Mouse (Mus musculus): ENCODE measurements around the gene Tmem51.
"Not testable (repeated sequence)": the region's sequence is repeated elsewhere in the genome, so short reads cannot be mapped to it uniquely, and the experiment has no call there.

Tmem51 gene

DNA sequence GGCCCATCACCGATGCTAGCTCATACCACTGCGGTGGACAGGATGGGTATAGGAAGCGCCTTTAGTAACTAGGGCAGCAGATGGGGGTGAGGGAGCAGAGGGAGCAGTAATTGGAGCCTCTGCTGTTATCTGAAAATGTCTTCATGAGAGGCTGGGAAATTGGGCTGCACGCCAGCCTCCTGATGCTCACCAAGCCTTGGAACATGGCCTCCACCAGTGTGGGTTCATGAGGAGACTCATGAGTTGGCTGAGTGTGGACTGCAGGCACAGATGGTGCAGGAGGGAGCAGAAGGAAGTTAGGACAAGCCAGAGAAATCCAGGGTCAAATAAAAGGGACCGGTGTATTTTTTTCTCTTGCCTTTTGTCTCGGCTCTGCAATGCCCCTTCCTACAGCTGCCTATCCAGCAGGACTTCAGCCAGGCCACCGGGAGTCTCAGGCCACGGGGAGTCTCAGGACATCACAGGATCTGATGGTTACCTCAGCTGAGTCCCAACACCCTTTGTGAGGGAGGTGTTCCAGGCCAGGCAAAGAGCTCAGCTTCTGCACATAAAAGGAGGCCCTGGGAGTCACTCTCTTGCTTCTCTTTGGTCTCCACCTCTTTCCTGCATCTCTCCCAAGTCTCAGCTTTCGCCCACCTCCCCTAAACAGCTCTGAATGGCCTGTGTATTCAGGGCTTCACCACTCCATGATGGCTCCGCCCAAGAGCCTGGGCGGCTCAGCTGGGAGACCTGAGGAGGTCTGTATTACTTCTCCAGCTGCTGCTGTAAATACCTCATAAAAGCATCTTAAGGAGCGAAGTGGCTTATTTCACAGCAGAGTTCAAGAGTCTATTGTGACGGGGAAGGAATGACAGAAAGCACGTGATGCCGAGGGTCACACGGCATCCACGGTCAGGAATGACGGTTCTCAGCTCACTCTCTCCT lies 23.4 kb downstream of the Tmem51 start:
- DNase-seq (ENCODE audit: low spot score in 2 of 2), result peak in 1 of 2 experiments; percentile 48

DNA sequence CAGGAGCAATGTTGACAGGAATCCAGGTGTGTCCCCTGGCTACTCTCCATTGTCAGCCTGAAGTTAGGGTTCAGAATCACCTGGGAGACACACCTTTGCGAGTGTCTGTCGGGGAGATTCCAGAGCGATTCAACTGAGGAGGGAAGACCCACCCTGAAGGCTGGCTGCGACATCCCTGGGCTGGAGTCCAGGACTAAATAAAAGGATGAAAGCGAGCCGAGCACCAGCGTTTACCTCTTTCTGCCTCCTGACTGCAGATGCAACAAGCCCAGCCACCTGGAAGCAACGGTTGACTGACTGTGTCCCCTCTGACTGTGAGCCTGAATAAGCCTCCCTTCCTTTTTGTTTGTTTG lies 24.3 kb downstream of the Tmem51 start:
- DNase-seq (ENCODE audit: low spot score in 2 of 2), result no peak

DNA sequence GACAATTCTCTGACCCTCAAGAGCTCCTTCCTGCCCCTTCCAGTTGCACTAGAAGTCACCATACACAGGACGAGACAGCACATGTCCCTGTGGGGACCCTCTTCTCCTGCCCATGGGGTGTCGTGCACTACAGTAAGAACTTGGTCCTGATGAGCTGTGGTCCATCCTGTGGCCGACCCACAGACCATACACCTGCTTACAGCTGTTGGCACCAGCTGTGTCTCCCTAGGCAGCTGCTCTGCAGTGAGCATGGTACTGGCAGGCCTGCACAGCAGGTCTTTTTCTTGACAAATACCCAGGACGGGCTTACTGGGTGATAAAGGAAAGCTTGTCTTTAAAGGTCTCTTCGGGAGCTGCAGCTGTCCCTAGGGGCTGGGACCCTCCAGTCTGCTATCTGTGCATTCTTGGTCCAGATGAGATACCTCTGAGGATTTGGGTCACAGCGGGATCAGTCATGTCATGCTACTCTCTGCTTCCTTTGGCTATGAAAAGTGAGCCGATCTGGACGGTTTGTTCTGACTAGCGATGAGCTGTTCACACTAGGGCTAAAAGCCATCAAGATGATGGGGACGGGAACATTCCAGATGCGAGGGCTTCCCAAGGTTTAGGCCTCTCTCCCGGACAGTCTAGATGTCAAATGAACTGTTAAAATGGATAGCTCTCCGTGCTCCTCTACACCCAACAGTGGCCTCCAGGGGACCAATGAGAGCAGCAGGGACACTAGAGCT lies 24.8 kb downstream of the Tmem51 start:
- DNase-seq (ENCODE audit: low spot score in 2 of 2), result no peak

DNA sequence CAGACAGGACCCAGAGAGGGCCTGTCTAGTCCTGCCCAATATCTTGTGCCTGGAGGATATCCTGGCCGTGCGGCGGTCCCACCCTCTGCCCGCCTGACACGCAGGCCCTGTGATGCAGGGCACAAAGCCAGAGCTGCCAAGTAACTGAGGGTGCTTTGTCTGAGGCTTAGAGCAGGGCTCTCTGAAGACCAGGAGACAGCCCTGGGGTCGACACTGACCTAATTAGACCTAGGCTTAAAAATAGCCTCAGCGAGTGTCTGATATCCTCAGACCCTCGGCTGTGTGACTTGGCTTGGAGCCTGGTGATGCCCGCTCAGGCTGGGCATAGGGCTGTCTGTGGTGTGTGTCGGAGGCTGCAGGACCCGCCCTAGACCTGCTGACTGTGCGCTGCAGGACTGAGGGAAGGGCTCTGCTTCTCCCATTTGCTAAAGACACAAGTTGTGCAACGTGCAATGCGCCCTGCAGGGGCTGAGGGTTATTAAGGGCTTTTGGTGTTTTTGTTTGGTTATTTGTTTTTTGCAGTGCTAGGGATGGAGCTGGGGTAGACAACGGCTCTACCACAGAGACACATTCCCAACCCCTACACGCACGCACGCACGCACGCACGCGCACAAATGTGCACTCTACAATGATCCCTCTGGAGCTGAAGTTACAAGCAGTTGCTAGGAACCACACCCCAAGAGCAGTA lies 26.4 kb downstream of the Tmem51 start:
- DNase-seq (ENCODE audit: low spot score in 2 of 2), result peak; percentile 58 to 69

DNA sequence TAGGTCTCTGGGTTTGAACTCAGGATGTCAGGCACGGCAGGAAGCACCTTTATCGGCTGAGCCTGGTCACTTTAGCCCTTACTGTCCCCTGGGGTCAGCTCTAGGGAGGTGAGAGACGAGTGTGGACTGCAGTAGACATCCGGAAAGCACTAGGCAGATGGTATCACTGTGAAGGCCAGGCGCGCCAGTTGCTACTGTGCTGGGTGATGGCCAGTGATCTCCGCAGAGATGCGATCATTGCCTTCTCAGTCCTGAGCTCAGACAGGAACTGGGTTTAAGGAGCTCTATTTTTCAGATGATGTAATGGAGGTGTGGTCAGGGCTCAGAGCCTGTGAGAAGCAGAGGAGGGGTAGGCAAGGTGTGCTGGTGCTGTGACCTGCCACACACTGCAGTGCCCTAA lies 28.5 kb downstream of the Tmem51 start:
- DNase-seq (ENCODE audit: low spot score in 2 of 2), result no peak

DNA sequence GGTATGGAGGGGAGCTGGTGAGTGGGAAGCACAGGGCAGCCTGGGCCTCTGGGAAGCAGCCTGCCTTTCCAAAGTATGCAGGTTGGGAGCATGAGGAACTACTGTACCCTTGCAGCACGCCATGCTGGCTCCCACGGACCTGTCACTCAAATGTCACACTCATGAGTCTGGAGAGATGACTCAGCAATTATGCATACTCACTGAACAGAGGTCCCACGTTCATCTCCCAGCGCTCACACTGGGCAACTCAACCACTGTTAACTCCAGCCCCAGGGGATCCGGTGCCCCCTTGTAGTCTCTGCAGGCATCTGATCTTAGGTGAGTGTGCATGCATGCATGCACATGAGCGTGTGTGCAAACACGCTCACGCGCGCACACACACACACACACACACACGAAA lies 29.5 kb downstream of the Tmem51 start:
- no peak for DNase-seq (ENCODE audit: low spot score in 2 of 2)

DNA sequence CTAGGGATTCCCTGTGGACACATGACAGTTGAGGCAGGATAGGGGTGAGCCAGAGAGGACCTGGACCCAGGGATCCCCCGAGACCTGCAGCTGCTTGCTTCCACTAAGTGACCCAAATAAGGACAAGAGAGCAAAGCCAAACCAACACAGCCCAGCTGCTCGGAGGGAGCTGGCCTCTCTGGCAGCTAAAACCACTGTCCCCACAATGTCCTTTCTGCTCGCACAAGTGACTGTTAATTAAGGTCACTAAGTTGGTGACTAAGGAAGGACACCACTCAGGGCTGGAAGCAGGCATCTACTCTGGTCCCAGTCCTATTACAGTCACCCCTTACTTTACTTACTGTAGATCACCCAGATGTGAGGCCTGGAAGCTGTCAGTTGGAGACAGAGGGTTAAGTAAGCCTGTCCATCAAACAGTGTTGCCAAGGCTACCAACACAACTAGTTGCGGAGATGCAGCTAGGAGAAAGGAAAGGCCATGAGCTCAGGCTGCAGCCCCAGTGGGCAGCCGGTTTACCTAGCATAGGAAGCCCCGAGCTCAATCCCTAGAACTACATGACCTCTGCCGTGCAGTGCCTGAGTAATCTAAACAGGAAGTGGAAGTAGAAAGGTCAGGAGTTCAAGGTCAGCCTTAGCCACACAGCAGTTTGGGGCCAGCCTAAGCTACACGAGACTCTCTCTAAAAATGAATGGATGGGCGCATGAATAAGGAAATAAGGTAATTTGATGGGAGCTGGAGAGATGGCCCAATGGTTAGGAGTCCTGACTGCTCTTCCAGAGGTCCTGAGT lies 30.2 kb downstream of the Tmem51 start:
- no peak for DNase-seq (ENCODE audit: low spot score in 2 of 2)

DNA sequence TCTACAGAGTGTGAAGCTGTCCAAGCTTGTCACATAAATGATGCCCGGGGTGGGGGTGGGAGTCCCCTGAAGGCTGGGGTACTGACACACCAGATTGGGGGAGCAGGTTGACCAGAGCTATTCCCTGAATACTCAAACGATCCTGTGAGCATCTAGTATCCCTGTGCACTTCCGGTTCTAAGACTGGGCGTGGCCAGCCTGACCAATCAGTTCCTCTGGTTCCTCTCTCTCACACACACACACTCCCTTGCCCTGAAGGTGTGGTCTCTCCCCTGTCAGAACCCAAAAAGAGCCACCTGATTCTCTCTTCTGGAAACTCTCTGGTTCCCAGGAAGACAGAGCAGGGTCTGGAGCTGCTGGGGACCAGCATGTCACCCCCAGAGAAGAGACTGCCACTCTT lies 30.8 kb downstream of the Tmem51 start:
- DNase-seq (ENCODE audit: low spot score in 2 of 2), result no peak

DNA sequence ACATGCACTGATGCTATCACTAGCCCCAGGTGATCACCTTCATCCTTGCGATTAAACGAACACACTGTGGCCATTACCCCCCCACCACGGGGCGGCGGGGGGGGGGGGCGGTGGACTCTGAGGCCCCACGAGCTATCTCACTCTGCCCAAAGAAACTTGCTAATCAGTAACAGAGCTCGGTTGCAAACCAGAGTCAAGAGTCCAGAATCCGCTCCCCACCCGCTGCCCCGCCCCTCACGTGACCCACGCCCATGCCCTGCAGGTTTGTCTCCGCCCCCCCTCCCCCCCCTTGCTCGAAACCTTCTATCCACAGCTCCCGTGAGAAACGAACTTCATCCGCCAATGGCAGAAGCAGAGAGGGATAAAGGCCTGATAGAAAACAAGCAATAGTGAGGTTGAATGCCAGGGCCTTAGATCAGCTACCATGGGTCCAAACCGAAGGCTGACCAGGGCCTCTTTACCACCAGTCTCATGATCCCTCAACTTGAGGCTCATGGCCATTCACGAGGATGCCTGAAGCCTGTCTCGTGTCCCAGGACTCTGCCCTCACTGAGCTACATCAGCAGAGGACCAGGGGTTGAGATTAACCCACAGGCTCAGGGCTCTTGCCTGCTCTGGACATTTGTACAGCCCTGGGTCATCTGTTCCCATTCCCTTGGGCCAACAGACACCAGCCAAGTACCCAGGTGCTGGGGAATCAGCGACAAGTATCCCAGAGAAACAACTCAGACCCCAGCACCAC lies 31.5 kb downstream of the Tmem51 start:
- no peak for DNase-seq (ENCODE audit: low spot score in 2 of 2)

DNA sequence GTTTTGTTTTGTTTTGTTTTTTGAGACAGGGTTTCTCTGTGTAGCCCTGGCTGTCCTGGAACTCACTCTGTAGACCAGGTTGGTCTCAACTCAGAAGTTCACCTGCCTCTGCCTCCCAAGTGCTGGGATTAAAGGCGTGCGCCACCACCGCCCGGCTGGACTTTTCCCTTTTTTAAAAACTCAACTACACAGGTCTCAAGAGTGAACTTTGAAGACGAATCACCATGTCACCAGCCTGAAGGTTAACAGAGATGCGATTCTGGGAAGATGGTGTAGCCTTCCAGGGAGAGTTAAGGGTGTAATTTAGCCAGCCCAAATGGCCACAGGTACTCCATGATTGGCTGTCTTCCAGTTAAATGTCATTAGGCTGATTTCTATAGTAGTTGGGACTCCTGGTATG lies 32.2 kb downstream of the Tmem51 start:
- DNase-seq (ENCODE audit: low spot score in 2 of 2), result not testable (repeated sequence)

DNA sequence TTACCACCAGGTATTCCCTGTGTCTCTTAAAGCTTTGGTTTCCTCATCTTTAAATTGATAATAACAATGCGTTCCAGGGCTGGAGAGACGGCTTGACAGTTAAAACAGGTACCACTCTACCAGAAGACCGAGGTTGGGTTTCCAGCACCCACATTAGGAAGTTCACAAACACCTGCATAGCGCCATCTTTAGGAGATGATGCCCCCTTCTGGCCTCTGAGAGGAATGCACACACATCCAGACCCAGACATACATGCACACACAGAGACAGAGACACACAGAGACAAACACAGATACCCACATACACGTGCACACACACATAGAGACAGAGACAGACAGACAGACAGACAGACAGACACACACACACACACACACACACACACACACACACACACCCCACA lies 34.1 kb downstream of the Tmem51 start:
- DNase-seq (ENCODE audit: low spot score in 2 of 2), result no peak

DNA sequence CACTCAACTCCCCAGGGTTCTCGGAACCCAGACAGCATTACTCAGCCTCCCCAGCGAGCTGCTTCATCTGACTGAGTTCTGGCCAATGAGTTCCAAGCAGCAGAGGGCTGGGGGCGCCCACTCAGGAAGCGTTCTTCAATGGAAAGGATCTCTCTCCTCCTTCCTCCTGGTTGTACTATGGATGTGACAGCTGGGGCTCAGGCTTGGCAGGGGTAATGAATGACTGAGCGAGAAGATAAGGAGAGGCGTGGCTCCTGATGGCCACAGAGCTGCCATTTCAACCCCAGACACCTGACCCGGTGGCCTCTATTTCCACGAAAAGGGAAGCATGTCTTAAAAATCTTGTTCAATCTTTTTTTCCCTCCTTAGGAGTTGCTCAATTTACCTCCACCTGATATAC lies 35.7 kb downstream of the Tmem51 start:
- DNase-seq (ENCODE audit: low spot score in 2 of 2), result no peak

DNA sequence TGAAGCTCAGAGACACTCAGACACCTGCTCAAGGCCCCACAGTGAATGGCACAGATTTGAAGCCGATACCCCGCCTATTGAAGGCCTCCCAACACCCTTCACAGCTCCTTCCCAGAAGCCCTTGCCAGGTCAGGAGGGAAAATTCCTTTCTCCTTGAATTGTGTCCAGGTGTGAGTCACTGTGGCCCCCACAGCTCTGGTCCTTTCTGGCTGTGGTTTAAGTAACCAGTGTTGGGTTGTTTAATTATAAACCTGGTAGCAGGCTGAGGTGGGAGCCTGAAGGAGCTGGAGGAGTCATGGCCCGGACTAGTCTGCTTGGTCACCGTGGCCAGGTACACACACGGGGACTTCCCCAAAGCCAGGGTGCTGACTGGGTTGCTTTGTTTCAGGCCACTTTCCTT lies 37.1 kb downstream of the Tmem51 start:
- no peak for DNase-seq (ENCODE audit: low spot score in 2 of 2)

DNA sequence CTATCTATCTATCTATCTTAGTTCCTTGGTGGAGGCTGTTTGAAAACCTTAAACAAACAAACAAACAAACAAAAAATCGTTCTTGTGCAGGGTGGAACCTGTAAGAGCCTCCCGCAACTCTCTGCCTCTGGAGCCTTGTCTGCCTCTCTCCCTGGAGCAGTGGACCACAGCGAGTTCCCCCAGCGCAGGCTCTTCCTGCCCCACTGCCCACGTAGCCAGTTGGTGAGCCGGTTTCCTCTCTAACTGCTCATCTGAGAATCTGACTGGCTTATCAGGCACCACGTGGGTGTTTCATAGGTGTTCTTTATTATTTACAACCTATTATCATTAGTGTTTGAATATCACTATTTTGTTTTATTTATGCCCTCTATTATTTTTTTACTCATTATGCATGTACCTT lies 37.6 kb downstream of the Tmem51 start:
- no peak for DNase-seq (ENCODE audit: low spot score in 2 of 2)

DNA sequence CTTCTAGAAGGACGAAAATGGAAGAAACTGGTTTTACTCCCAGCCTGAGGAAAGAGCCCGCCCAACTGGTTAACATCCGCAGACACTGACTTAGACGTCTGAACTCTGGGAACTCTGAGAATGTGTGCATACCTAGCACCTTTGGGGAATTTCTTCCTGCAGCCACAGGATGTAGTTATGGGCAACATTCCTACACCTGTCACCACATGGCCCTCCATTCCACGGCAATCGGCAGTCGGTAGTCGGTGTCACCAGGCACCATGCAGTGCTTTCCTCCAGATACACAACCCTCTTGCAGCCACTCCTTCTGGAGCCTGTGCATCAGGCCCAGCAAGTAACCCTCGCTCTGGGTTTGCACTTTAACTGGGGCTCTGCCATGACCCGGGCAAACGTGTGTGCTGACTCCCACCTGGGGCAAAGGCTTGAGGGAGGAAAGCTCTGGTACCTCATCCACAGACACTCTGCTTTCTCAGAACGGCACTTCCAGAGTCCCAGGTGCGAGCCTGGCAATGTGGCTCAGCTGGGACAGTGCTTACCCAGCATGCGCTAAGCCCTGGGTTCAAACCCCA lies 38.4 kb downstream of the Tmem51 start:
- no peak for DNase-seq (ENCODE audit: low spot score in 2 of 2)

DNA sequence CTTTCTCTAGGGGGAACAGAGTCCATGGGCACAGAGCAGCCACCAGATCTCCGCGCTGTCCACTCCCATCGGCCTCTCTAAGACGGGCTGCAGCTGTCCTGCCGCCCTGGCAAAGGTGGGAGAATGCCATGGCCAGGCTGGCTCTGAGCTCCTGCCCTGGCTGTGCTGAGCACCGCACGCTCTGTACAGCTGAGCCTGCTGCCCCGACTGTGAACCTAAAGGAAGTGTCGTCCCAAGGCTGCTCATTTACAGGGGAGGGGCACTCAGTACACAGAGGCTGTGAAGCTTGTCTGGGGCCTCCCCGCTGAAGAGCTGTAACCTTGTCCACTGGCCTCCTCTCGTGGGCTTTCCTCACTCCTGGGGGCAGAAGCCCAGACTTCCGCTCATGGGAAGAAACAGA lies 39.7 kb downstream of the Tmem51 start:
- no peak for DNase-seq (ENCODE audit: low spot score in 2 of 2)

DNA sequence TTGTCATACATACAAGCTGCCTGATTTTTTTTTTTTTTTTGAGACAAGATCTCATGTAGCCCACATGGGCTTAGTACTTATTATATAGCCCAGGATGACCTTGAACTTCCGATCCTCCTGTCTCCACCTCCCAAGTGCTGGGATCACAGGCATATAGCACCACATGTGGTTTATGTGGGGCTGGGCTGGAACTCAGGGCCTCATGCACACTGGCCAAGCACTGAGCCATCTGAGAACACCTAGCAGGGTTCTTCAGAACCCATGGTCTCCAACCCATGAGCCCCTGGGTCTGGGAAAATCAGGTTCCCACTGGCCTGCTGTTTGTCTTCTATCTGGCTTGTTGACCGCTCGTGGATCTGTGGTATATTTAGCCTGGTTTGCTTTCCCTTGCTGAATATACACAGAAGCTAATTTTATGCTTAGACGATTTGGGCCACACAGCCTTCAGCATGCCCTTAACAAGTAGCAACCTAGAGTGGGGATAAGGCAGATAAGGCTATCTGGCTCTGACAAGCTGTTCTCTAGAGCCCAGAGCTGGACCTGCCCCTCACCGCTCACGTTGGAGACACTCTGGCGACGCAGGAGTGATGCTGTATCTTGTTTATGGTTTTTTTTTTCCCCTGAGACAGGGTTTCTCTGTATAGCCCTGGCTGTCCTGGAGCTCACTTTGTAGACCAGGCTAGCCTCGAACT lies 44.3 kb downstream of the Tmem51 start:
- no peak for DNase-seq (ENCODE audit: low spot score in 2 of 2)

DNA sequence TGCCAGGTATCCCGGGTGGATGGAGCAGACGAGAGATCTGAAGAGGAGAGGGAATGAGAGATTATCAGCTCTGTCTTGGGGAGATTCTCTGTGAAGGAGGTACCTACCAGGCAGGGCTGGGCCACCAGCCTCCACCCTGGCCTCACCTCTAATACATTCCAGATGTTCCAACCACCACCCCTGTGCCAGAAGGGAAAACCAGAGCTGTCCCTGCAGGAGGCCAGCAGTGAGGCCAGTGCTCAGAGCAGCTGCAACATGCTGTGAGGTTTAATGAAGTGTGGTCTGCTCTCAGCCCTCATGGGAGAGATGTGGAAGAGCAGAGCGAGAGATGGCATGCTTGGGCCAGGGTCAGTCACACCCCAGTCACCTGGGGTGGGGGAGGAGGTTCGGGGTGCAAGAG lies 46.2 kb downstream of the Tmem51 start:
- DNase-seq (ENCODE audit: low spot score in 2 of 2), result no peak

DNA sequence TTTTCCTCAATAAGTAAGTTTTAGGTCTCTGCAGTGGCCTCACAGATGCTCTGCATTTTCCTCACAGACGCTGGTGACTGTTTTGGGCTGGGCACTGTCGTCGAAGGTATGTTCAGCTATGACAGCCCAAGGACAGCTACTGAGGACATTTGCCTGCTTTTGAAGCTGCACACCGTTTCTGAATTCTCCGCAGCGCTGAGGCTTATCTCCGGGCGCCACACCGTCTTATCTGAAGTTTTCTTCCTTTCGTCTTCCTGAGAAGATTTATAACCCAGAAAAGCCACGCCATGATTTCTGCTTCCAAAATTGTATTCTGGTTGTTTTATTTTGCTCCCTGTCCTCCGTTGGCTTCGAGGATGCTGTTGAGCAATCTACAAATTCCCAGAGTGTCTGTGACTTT lies 55.6 kb downstream of the Tmem51 start:
- no peak for DNase-seq (ENCODE audit: low spot score in 2 of 2)

DNA sequence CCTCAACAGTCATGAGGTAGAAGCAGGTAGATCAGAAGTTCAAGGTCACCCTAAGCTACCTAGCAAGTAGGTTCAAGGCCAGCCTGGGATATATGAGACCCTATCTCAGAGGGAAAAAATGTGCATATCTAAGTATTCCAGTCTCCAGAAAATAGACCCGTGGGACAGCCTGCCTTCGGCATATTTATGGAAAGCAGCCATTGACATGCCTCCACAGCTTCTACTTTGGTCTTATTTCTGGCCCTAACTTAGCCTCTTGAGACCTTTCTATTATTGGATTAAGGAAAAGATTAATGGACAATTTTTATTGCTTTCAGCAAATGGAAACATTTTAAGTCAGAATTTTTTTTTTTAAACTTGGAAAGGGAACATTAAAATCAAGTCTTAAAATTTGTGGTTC lies 57.1 kb downstream of the Tmem51 start:
- DNase-seq (ENCODE audit: low spot score in 2 of 2), result no peak
